Mouse (Mus musculus): ENCODE measurements around the gene Gm815. TPM values are rescaled to one million over a fixed set of nuclear protein-coding genes. Genes with fewer than 3 reads are reported as not detected.
A peak's percentile ranks its signal among the peaks of the same experiment; 100 is the strongest.

Gm815 gene
- polyA plus RNA-seq, 1 experiment from 2014 or later, result not detected

DNA sequence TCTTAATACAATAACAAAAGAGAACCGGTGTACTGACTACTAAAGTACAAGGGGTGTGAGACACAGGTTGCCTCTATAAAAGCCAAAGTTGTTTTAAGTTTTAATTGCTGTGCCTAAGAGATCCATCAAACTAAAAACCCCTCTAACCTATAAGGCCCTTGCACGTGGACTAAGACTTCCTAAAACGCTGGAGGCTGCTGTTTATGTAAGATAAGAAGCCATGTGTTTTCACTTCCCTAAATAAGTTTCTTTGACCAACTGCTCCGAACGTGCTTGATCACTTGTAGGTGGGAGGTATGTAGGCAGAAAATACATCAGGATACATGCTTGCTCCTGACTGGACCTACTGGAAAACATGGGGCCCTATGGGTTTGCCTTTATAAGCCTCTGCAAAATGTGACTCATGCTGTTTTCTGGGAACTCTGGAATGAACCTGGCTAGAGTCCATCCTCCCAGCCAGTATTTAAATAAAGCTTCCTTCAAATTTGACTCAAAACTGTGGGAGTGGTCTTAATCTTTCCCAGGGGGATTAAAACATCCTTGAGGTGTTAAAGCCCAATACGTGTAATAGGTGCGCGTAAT lies 31.9 kb upstream of the Gm815 start:
- ATAC-seq (ENCODE audit: insufficient read depth, low FRiP score, low TSS enrichment) (no peak), DNase-seq (ENCODE audit: low spot score) (no peak)
- H3K9me3 ChIP-seq (ENCODE audit: control insufficient read depth, low read length), result no peaks in the 10 kb centered on the region
- H3K36me3 ChIP-seq (ENCODE audit: control insufficient read depth, insufficient read depth, low read length), result no peaks in the 10 kb centered on the region
- H3K4me2 ChIP-seq (ENCODE audit: low read depth), result no peak overlapping the region
- no peaks in the 10 kb centered on the region for H3K27me3 ChIP-seq (ENCODE audit: control insufficient read depth, insufficient read depth, low read length)
- 88% methylated on average over 8 of the region's 8 CpGs for WGBS
- no peaks in the 10 kb centered on the region for H3K4me1 ChIP-seq (ENCODE audit: control insufficient read depth, insufficient read depth, low read length)
- no peak overlapping the region for H3K27ac ChIP-seq (ENCODE audit: low read depth, low read length)
- no peak overlapping the region for H3K4me3 ChIP-seq (ENCODE audit: low read depth, low read length)
- H3K9ac ChIP-seq (ENCODE audit: low read length), result no peak overlapping the region

GRCm38 (mm10) chr19:26854661-26855060 lies 31.0 kb upstream of the Gm815 start:
- no peak overlapping the region for H3K27ac ChIP-seq (ENCODE audit: low read depth, low read length)
- H3K4me2 ChIP-seq (ENCODE audit: low read depth), result no peak overlapping the region
- no peaks in the 10 kb centered on the region for H3K27me3 ChIP-seq (ENCODE audit: control insufficient read depth, insufficient read depth, low read length)
- H3K9ac ChIP-seq (ENCODE audit: low read length), result no peak overlapping the region
- no peaks in the 10 kb centered on the region for H3K9me3 ChIP-seq (ENCODE audit: control insufficient read depth, low read length)
- ATAC-seq (ENCODE audit: insufficient read depth, low FRiP score, low TSS enrichment) (no peak), DNase-seq (ENCODE audit: low spot score) (no peak)
- H3K4me1 ChIP-seq (ENCODE audit: control insufficient read depth, insufficient read depth, low read length), result no peaks in the 10 kb centered on the region
- 96% methylated on average over 4 of the region's 4 CpGs for WGBS
- no peaks in the 10 kb centered on the region for H3K36me3 ChIP-seq (ENCODE audit: control insufficient read depth, insufficient read depth, low read length)
- H3K4me3 ChIP-seq (ENCODE audit: low read depth, low read length), result no peak overlapping the region

DNA sequence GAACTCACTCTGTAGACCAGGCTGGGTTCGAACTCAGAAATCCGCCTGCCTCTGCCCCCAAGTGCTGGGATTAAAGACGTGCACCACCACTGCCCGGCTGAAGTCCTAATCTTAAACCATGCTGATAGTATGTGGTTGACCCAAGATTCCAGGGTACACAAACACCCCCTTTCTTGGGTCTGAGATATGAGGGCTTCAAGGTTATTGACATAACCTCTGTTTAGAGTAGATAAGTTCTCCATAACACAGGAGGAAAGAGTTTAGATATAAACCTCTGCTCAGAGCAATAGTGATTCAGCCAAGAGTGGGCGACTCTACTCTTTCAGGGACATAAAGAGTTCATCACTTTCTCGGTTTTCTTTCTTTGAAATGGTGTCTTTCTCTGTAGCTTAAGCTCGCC lies 30.5 kb upstream of the Gm815 start:
- no peak overlapping the region for H3K9ac ChIP-seq (ENCODE audit: low read length)
- no peak overlapping the region for H3K27ac ChIP-seq (ENCODE audit: low read depth, low read length)
- H3K4me1 ChIP-seq (ENCODE audit: control insufficient read depth, insufficient read depth, low read length), result no peaks in the 10 kb centered on the region
- ATAC-seq (ENCODE audit: insufficient read depth, low FRiP score, low TSS enrichment) (no peak), DNase-seq (ENCODE audit: low spot score) (no peak)
- H3K4me2 ChIP-seq (ENCODE audit: low read depth), result no peak overlapping the region
- WGBS, result 86% methylated on average over 7 of the region's 7 CpGs
- H3K27me3 ChIP-seq (ENCODE audit: control insufficient read depth, insufficient read depth, low read length), result no peaks in the 10 kb centered on the region
- H3K9me3 ChIP-seq (ENCODE audit: control insufficient read depth, low read length), result no peaks in the 10 kb centered on the region
- no peak overlapping the region for H3K4me3 ChIP-seq (ENCODE audit: low read depth, low read length)
- H3K36me3 ChIP-seq (ENCODE audit: control insufficient read depth, insufficient read depth, low read length), result no peaks in the 10 kb centered on the region

DNA sequence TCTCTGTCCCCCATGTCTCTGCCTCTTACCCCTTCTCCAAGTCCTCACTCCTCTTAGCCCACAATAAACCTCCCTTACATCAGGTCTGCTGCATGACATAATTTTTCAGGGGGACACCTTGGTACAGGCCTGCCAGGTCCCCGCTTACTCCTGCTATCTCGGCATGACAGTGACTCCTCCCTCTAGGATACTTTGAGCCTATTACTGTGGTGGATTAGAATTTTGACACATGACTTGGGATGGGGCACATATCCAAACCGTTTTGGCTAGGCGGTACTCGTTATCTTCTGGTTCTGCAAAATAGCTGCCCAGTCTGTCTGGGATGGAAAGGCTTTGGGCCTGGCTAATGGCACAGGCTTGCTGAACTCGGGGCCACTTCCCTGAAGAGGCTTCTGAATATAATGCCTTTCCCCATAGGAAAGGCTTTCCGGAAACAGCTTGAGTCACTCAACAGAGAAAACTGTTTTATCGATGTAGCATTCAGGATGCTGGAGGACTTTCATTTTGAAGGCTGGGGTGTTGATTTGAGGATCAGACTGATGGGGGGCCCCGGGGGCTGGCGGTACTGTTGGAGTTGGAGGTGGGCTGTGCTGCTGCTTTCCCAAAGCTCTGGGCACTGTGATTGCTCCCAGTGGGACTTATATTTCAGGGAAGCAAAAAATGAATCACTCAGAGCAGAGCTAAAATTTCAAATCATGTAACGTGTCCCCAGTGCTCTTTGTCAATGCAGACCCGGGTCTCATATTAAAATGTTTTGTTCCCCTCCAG lies 27.1 kb upstream of the Gm815 start:
- WGBS, result 79% methylated on average over 12 of the region's 12 CpGs

DNA sequence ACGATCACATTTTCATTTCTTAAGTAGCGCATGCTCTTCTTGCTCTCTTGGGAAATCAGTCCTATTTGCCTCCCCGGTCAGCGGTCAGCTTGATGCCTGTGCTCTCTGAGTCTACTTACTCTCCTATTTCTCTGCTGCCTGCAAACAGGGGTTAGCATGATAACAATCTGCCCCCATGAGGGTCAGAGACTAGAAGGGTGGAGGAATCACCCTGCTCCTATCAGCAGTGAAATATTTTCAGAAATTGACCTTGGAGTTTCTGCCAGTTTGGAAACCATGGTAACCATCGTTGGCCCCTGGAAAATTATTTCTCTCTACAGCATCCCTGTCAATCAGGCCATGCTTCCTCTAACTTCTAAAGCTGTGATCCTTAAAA lies 26.5 kb upstream of the Gm815 start:
- DNase-seq (ENCODE audit: low spot score) (no peak), ATAC-seq (ENCODE audit: insufficient read depth, low FRiP score, low TSS enrichment) (no peak)
- H3K4me3 ChIP-seq (ENCODE audit: low read depth, low read length), result no peak overlapping the region
- no peaks in the 10 kb centered on the region for H3K4me1 ChIP-seq (ENCODE audit: control insufficient read depth, insufficient read depth, low read length)
- no peaks in the 10 kb centered on the region for H3K36me3 ChIP-seq (ENCODE audit: control insufficient read depth, insufficient read depth, low read length)
- no peak overlapping the region for H3K4me2 ChIP-seq (ENCODE audit: low read depth)
- 0 out of 2 replicates have a peak overlapping the region, but pooled peaks have one; percentile 29 for H3K27ac ChIP-seq (ENCODE audit: low read depth, low read length)
- no peaks in the 10 kb centered on the region for H3K27me3 ChIP-seq (ENCODE audit: control insufficient read depth, insufficient read depth, low read length)
- H3K9ac ChIP-seq (ENCODE audit: low read length), result no peak overlapping the region
- H3K9me3 ChIP-seq (ENCODE audit: control insufficient read depth, low read length), result no peaks in the 10 kb centered on the region
- WGBS, result 78% methylated on average over 5 of the region's 5 CpGs

More for the DNA sequence above, 27.1 kb upstream of the Gm815 start:
- Histone ChIP-seq H3K9me3 (ENCODE audit: control insufficient read depth, low read length) (no peaks in the 10 kb centered on the region), H3K27me3 (ENCODE audit: control insufficient read depth, insufficient read depth, low read length) (no peaks in the 10 kb centered on the region), H3K9ac (ENCODE audit: low read length) (no peak overlapping the region), H3K4me3 (ENCODE audit: low read depth, low read length) (no peak overlapping the region), H3K36me3 (ENCODE audit: control insufficient read depth, insufficient read depth, low read length) (no peaks in the 10 kb centered on the region), H3K27ac (ENCODE audit: low read depth, low read length) (0 out of 2 replicates have a peak overlapping the region, but pooled peaks have one; percentile 29), H3K4me2 (ENCODE audit: low read depth) (no peak overlapping the region), H3K4me1 (ENCODE audit: control insufficient read depth, insufficient read depth, low read length) (no peaks in the 10 kb centered on the region)
- DNase-seq (ENCODE audit: low spot score) (no peak), ATAC-seq (ENCODE audit: insufficient read depth, low FRiP score, low TSS enrichment) (no peak)

GRCm38 (mm10) chr19:26863662-26864061 lies 22.0 kb upstream of the Gm815 start:
- H3K4me1 ChIP-seq (ENCODE audit: control insufficient read depth, insufficient read depth, low read length), result peaks cover 11% of the 10 kb centered on the region
- ATAC-seq (ENCODE audit: insufficient read depth, low FRiP score, low TSS enrichment), result no peak
- no peaks in the 10 kb centered on the region for H3K27me3 ChIP-seq (ENCODE audit: control insufficient read depth, insufficient read depth, low read length)
- no peak overlapping the region for H3K9ac ChIP-seq (ENCODE audit: low read length)
- H3K27ac ChIP-seq (ENCODE audit: low read depth, low read length), result no peak overlapping the region
- no peak for DNase-seq (ENCODE audit: low spot score)
- no peak overlapping the region for H3K4me3 ChIP-seq (ENCODE audit: low read depth, low read length)
- no peak overlapping the region for H3K4me2 ChIP-seq (ENCODE audit: low read depth)
- H3K36me3 ChIP-seq (ENCODE audit: control insufficient read depth, insufficient read depth, low read length), result no peaks in the 10 kb centered on the region
- 63% methylated on average over 5 of the region's 5 CpGs for WGBS
- no peaks in the 10 kb centered on the region for H3K9me3 ChIP-seq (ENCODE audit: control insufficient read depth, low read length)

GRCm38 (mm10) chr19:26864975-26865690 lies 20.5 kb upstream of the Gm815 start:
- Histone ChIP-seq H3K9ac (ENCODE audit: low read length) (no peak overlapping the region), H3K36me3 (ENCODE audit: control insufficient read depth, insufficient read depth, low read length) (no peaks in the 10 kb centered on the region), H3K4me3 (ENCODE audit: low read depth, low read length) (no peak overlapping the region), H3K27me3 (ENCODE audit: control insufficient read depth, insufficient read depth, low read length) (no peaks in the 10 kb centered on the region), H3K4me1 (ENCODE audit: control insufficient read depth, insufficient read depth, low read length) (peaks cover 15% of the 10 kb centered on the region), H3K27ac (ENCODE audit: low read depth, low read length) (peak overlapping the region; percentile 87), H3K9me3 (ENCODE audit: control insufficient read depth, low read length) (no peaks in the 10 kb centered on the region), H3K4me2 (ENCODE audit: low read depth) (peak overlapping the region; percentile 14; the same call in 1 of the 2 replicates)
- 37% methylated on average over 15 of the region's 15 CpGs for WGBS
- ATAC-seq (ENCODE audit: insufficient read depth, low FRiP score, low TSS enrichment) (peak; percentile 59), DNase-seq (ENCODE audit: low spot score) (peak; percentile 61)

GRCm38 (mm10) chr19:26865736-26866135 lies 19.9 kb upstream of the Gm815 start:
- WGBS, result under 1% methylated on average over 7 of the region's 7 CpGs
- Histone ChIP-seq H3K9ac (ENCODE audit: low read length) (no peak overlapping the region), H3K27ac (ENCODE audit: low read depth, low read length) (peak overlapping the region; percentile 87), H3K27me3 (ENCODE audit: control insufficient read depth, insufficient read depth, low read length) (no peaks in the 10 kb centered on the region), H3K4me2 (ENCODE audit: low read depth) (no peak overlapping the region), H3K36me3 (ENCODE audit: control insufficient read depth, insufficient read depth, low read length) (no peaks in the 10 kb centered on the region), H3K9me3 (ENCODE audit: control insufficient read depth, low read length) (no peaks in the 10 kb centered on the region), H3K4me1 (ENCODE audit: control insufficient read depth, insufficient read depth, low read length) (peaks cover 21% of the 10 kb centered on the region), H3K4me3 (ENCODE audit: low read depth, low read length) (no peak overlapping the region)
- peak; percentile 81 for DNase-seq (ENCODE audit: low spot score)
- peak; percentile 92 for ATAC-seq (ENCODE audit: insufficient read depth, low FRiP score, low TSS enrichment)
